Mouse (Mus musculus): Measurements from ENCODE around the gene Pdzd7. TPM values are rescaled to one million over a fixed set of nuclear protein-coding genes. Genes with fewer than 3 reads are reported as not detected.

The Pdzd7 gene
- polyA plus RNA-seq (2015; fragmentation: Nextera tagmentation; extraction: Ambion mirVana): 0.40 and 0.43 TPM in 2 replicates

DNA sequence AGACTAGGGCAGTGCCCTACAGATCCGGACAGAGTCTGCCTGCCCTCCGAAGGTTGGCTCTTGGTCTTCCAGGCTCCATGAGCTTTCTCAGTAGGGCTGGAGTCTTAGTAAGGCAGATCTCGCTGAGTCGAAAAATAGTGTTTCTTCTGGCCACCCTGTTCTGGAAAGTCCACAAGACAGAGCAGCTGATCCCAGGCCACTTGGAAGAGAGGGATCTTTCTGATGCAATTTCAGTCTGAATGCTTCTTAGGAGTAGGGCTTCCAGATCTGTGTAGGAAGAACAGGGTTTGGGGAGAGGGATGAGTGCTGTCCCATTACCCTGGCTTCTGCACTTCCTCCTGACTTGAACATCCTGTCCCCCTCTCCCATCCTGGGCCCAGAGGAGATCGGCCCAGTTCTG is at the start of gene Pdzd7:
Gene Pdzd7 (minus strand): TSS at position 67 of the 400 bp plus-strand sequence.
- H3K4me3 ChIP-seq (replicated peaks): peak within 1 kb of the TSS; percentile 46
- peaks cover 8% of the 10 kb centered on the region; the same call in 1 of the 2 replicates for H3K27me3 ChIP-seq (replicated peaks)
- peak within 1 kb of the TSS; percentile 43 for H3K9ac ChIP-seq
- ATAC-seq: no peak
- H3K4me1 ChIP-seq (replicated peaks): peaks cover 26% of the 10 kb centered on the region
- H3K27ac ChIP-seq: no peak within 1 kb of the TSS
- no peaks in the 10 kb centered on the region for H3K36me3 ChIP-seq
- 74% methylated on average over 5 of the region's 5 CpGs for WGBS
- no peaks in the 10 kb centered on the region for H3K9me3 ChIP-seq
- H3K4me2 ChIP-seq (replicated peaks): peak within 1 kb of the TSS; percentile 77

DNA sequence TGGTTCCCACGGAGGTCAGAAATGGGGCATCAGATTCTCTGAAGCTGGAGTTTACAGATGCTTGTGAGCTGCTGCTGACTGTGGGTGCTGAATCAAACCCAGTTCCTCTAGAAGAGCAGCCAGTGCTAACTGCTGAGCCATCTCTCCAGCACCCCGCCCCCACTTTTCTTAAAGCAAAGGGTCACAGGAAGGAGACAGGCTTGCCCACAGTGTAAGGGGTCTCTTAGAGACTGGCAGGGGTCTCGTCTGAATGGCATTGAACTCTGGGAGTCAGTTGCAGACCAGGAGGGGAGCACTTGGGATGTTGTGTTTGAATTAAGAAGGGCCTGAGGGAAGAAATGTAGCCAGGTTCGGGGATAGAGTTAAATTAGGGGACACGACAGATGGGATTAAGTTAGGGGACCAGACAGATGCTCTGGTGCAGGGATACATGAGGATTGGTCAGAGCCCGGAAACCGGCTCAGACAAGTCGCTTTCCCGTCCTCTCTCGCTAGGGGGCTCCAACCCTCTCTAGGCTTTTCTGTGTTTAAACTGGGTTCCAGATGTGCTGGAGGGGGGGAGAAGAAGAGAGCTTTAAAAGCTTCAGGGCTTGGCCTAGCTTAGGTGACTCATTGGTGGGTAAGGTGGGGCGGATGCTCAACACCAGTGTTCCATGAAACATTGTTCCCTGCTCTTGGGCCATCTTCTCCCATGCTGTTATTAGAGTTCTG is 36.5 kb upstream of the Pdzd7 start:
- no peak overlapping the region for H3K4me2 ChIP-seq (replicated peaks)
- no peaks in the 10 kb centered on the region for H3K9me3 ChIP-seq
- peaks cover 21% of the 10 kb centered on the region for H3K4me1 ChIP-seq (replicated peaks)
- H3K36me3 ChIP-seq: no peaks in the 10 kb centered on the region
- no peak overlapping the region for H3K9ac ChIP-seq
- H3K4me3 ChIP-seq (replicated peaks): no peak overlapping the region
- ATAC-seq: no peak
- H3K27ac ChIP-seq: no peak overlapping the region
- 19% methylated on average over 11 of the region's 11 CpGs for WGBS
- peaks cover 85% of the 10 kb centered on the region for H3K27me3 ChIP-seq (replicated peaks)

- ATAC-seq: no peak
- H3K4me3 ChIP-seq (replicated peaks): no peak overlapping the region
- 4% methylated on average over 5 of the region's 5 CpGs for WGBS
- no peak overlapping the region for H3K9ac ChIP-seq
- peaks cover 28% of the 10 kb centered on the region for H3K4me1 ChIP-seq (replicated peaks)
- no peaks in the 10 kb centered on the region for H3K9me3 ChIP-seq
- H3K4me2 ChIP-seq (replicated peaks): peak overlapping the region; percentile 73
- H3K36me3 ChIP-seq: no peaks in the 10 kb centered on the region
- no peak overlapping the region for H3K27ac ChIP-seq
- H3K27me3 ChIP-seq (replicated peaks): peaks cover 85% of the 10 kb centered on the region
Measured at GRCm38 (mm10) chr19:45081279-45081678, 35.8 kb upstream of the Pdzd7 start.

GRCm38 (mm10) chr19:45080711-45081110 is 35.2 kb upstream of the Pdzd7 start:
- no peaks in the 10 kb centered on the region for H3K9me3 ChIP-seq
- peaks cover 32% of the 10 kb centered on the region for H3K4me1 ChIP-seq (replicated peaks)
- H3K9ac ChIP-seq: 0 out of 2 replicates have a peak overlapping the region, but pooled peaks have one; percentile 21
- no peak for ATAC-seq
- H3K27ac ChIP-seq: no peak overlapping the region
- peaks cover 85% of the 10 kb centered on the region for H3K27me3 ChIP-seq (replicated peaks)
- H3K4me3 ChIP-seq (replicated peaks): peak overlapping the region; percentile 28; the same call in 1 of the 2 replicates
- WGBS: 2% methylated on average over 17 of the region's 17 CpGs
- peak overlapping the region; percentile 73 for H3K4me2 ChIP-seq (replicated peaks)
- no peaks in the 10 kb centered on the region for H3K36me3 ChIP-seq

GRCm38 (mm10) chr19:45079769-45080515 is 34.4 kb upstream of the Pdzd7 start:
- peak overlapping the region; percentile 73 for H3K4me2 ChIP-seq (replicated peaks)
- peaks cover 38% of the 10 kb centered on the region for H3K4me1 ChIP-seq (replicated peaks)
- no peaks in the 10 kb centered on the region for H3K36me3 ChIP-seq
- ATAC-seq: peak; percentile 14; the same call in 1 of the 2 replicates
- H3K9me3 ChIP-seq: no peaks in the 10 kb centered on the region
- H3K27me3 ChIP-seq (replicated peaks): peaks cover 78% of the 10 kb centered on the region
- WGBS: 2% methylated on average over 45 of the region's 45 CpGs
- peak overlapping the region; percentile 28 for H3K4me3 ChIP-seq (replicated peaks)
- no peak overlapping the region for H3K9ac ChIP-seq
- H3K27ac ChIP-seq: no peak overlapping the region

DNA sequence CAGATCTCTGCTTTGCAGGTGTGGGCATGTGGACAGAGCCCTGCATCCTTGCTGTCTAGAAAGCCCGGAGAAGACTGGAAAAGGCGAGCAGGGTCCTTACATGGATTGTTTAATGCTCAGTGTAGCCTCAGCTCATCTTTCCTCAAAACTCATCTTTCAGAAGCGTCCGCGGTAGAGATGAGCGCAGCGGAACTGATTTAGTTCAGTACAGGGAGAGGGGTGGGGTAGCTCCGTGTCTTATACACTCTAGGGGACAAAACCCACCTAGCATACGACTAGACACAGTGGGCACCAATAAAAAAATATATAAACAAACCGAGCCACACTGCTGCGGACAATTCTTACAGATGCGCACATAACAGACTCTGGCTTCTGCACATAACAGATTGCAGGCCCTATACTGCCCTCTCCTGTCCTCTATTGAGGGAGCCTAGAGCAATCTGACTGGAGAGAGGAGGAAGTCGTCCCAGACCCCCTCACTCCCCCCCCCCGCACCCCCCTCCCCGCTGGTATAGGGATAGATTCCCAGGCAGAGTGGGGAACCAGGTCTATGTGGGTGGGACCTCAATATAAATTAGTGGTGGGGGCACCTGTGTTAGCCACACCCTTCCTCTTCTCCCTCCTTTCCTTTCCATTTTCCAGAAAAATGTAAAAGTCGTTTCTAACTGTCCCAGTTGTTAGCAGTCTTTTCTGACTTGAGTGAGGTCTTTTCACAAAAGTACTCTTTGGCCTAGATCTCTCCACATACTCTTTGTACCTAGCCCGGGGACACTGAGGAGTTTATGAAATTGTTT is 33.7 kb upstream of the Pdzd7 start:
- H3K9me3 ChIP-seq: no peaks in the 10 kb centered on the region
- ATAC-seq: no peak
- no peak overlapping the region for H3K9ac ChIP-seq
- H3K4me3 ChIP-seq (replicated peaks): peak overlapping the region; percentile 28; the same call in 1 of the 2 replicates
- H3K36me3 ChIP-seq: no peaks in the 10 kb centered on the region
- H3K4me1 ChIP-seq (replicated peaks): peaks cover 38% of the 10 kb centered on the region
- peak overlapping the region; percentile 73 for H3K4me2 ChIP-seq (replicated peaks)
- no peak overlapping the region for H3K27ac ChIP-seq
- H3K27me3 ChIP-seq (replicated peaks): peaks cover 76% of the 10 kb centered on the region
- WGBS: 8% methylated on average over 17 of the region's 17 CpGs

DNA sequence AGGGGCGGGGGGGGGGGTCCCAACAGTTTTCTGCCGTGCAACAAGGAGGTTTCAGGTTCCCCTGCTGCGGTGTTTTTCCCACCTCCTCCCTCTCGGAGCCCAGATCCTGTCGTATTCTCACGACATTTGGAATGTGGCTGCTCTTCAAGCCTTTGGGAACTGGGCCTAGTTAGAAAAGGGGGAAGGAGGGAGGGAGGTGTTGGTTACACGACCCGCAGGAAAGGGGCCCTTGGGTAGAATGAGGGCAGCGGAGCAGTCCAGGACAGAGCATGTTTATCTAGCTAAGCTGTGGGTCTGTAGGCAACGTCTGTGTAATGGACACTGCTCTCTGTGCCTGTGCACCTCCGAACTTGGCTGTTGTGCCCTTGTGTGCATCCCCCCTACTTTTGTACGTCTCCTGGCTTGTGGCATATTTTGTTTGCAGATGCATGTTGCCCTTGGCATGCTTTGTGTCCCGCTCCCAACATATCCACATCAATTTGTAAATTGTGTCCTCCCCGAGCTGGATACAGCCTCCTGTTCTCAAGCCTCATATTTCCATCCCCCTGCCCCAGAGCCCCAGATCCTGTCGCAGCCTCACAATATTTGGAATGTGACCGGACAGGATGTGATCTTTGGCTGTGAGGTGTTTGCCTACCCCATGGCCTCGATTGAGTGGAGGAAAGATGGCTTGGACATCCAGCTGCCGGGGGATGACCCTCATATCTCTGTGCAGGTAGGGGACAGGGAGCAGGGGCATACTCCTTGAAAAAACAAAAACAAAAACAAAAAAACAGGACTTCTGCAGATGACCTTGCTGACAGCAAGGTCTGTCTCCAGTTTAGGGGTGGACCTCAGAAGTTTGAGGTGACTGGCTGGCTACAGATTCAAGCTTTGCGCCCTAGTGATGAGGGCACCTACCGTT is 32.5 kb upstream of the Pdzd7 start:
- H3K4me1 ChIP-seq (replicated peaks): peaks cover 42% of the 10 kb centered on the region
- peaks cover 65% of the 10 kb centered on the region for H3K27me3 ChIP-seq (replicated peaks)
- H3K4me2 ChIP-seq (replicated peaks): no peak overlapping the region
- WGBS: 6% methylated on average over 20 of the region's 20 CpGs
- H3K9me3 ChIP-seq: no peaks in the 10 kb centered on the region
- H3K36me3 ChIP-seq: no peaks in the 10 kb centered on the region
- ATAC-seq: no peak
- H3K9ac ChIP-seq: no peak overlapping the region
- H3K27ac ChIP-seq: no peak overlapping the region
- no peak overlapping the region for H3K4me3 ChIP-seq (replicated peaks)

DNA sequence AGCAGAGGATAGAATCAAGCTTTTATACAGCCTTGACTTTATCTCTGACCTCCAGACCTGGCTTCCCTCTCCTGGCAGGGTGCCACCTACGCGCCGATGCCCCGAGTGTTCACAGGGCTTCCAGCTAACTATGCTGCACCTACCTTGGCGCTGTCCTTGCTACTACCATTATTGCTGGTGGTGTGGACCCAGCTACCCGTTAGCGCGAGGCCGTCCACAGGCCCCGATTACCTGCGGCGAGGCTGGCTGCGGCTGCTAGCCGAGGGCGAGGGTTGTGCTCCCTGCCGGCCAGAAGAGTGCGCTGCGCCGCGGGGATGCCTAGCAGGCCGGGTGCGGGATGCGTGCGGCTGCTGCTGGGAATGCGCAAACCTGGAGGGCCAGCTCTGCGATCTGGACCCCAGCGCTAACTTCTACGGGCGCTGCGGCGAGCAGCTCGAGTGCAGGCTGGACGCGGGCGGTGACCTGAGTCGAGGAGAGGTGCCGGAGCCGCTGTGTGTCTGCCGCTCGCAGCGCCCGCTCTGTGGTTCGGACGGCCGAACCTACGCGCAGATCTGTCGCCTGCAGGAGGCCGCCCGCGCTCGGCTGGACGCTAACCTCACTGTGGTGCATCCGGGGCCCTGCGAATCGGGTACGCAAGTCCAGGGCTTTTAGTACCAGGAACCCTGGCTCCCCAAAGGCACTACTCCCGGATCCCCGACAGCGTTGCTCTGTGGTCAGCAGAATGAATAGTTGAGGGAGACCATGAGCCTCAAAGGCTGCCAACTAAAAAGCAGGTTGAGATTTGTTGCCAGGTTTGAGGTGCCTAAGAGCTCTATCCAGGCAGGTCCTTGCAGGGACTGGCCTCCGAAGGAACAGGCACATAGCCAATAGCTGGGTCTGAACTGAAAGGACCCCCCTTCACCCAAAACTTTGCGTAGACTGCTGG is 31.3 kb upstream of the Pdzd7 start:
- Histone ChIP-seq H3K27me3 (replicated peaks) (peaks cover 58% of the 10 kb centered on the region), H3K4me1 (replicated peaks) (peaks cover 42% of the 10 kb centered on the region)

DNA sequence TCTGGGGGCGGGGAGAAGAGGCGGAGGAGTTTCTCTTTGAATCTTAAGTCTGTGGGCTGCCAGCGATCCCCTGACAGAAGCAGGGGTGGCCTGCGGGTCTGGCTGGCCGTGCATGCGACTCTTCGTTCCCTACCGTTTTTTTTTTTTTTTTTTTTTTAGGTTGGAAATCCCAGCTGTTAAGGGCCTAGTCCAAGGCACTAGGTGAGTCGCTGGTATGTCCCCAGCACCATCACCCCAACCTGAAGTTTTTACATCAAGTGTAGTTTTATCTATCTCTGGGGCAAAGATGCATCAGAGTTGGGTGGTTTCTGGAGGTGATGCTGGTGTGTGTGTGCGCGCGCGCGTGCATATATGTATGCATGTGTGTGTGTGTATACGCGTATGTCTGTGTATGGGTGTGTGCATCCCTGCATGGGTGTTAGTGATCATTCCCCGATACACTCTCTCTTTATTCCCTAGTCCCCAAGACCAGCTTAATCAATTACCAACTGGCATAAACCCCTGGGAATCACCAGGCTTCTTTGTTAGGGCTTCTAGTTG is 30.6 kb upstream of the Pdzd7 start:
- Histone ChIP-seq H3K4me2 (replicated peaks) (peak overlapping the region; percentile 87), H3K36me3 (no peaks in the 10 kb centered on the region), H3K9me3 (no peaks in the 10 kb centered on the region), H3K27me3 (replicated peaks) (peaks cover 54% of the 10 kb centered on the region), H3K4me1 (replicated peaks) (peaks cover 41% of the 10 kb centered on the region), H3K4me3 (replicated peaks) (peak overlapping the region; percentile 58), H3K27ac (no peak overlapping the region), H3K9ac (no peak overlapping the region)
- WGBS: 14% methylated on average over 17 of the region's 17 CpGs
- no peak for ATAC-seq

More for the DNA sequence above, 31.3 kb upstream of the Pdzd7 start:
- no peak for ATAC-seq
- Histone ChIP-seq H3K4me3 (replicated peaks) (peak overlapping the region; percentile 40), H3K4me2 (replicated peaks) (peak overlapping the region; percentile 87), H3K27ac (no peak overlapping the region), H3K9me3 (no peaks in the 10 kb centered on the region), H3K36me3 (no peaks in the 10 kb centered on the region), H3K9ac (peak overlapping the region; percentile 43)
- 1% methylated on average over 62 of the region's 62 CpGs for WGBS

DNA sequence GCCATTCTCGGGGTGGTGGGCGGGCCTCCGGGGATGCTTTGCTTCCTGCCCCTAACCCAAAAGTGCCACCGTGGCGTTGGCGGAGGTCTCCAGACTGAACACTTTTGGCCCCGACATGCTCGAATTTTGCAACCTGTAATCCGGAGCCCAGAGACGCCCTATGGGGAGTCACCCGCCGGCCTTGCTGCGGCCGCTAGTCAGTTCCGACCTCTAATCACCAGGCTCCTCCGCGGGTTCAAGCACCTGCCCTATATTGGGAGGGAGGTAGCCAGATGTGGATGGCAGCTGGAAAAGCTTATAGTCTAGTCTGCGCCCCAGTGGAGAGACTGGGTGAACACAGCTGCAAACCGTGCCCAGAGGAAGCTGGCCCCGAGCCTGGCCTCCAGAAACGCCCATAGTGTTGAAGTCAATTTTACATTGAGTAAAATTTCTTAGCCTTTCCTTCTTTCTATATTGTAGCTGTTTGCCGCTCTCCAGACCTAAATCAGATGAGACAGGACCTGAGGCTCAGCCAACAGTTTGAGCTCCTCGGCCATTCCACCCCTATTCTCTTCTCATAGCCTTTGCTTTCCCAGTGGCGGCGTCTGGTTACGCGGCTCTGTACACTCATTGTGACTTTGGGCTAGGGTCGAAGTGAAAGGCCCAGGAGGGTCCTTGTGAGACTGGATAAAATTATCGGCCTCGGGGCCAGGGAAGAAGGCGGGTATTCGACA is 30.0 kb upstream of the Pdzd7 start:
- WGBS: 2% methylated on average over 32 of the region's 32 CpGs
- peak overlapping the region; percentile 87 for H3K4me2 ChIP-seq (replicated peaks)
- 0 out of 2 replicates have a peak overlapping the region, but pooled peaks have one; percentile 44 for H3K27ac ChIP-seq
- peaks cover 34% of the 10 kb centered on the region for H3K4me1 ChIP-seq (replicated peaks)
- H3K27me3 ChIP-seq (replicated peaks): peaks cover 50% of the 10 kb centered on the region
- ATAC-seq: peak; percentile 57
- H3K9me3 ChIP-seq: no peaks in the 10 kb centered on the region
- peak overlapping the region; percentile 58 for H3K4me3 ChIP-seq (replicated peaks)
- no peaks in the 10 kb centered on the region for H3K36me3 ChIP-seq
- H3K9ac ChIP-seq: peak overlapping the region; percentile 77
